Mouse (Mus musculus): ENCODE data around the gene Zbtb38. TPM values are rescaled to one million over a fixed set of nuclear protein-coding genes. Genes with fewer than 3 reads are reported as not detected.

The Zbtb38 gene
- total and polyA plus RNA-seq, 2 experiments, result 2.9 to 12.4 TPM

- Histone ChIP-seq H3K4me1 (ENCODE audit: control insufficient read depth, insufficient read depth, low read length) (peaks cover 12% of the 10 kb centered on the region; the same call in 1 of the 2 replicates), H3K27ac (replicated peaks; ENCODE audit: insufficient read depth, low read depth, low read length) (no peak overlapping the region), H3K79me2 (ENCODE audit: control insufficient read depth, insufficient read depth, low read length) (peaks cover 5% of the 10 kb centered on the region; the same call in 1 of the 2 replicates), H3K36me3 (ENCODE audit: control insufficient read depth, insufficient read depth, low read length) (no peaks in the 10 kb centered on the region; the same call in 1 of the 2 replicates), H3K4me3 (ENCODE audit: insufficient read depth, low read depth, low read length) (no peak overlapping the region), H3K27me3 (ENCODE audit: control insufficient read depth, insufficient read depth, low read length) (no peaks in the 10 kb centered on the region), H3K9ac (ENCODE audit: low read depth, low read length) (no peak overlapping the region)
- TF ChIP-seq CTCF (IDR thresholded peaks at IDR 0.05; ENCODE audit: low read depth, low read length) (no peak), POLR2A (IDR thresholded peaks at IDR 0.05; ENCODE audit: extremely low read depth, insufficient read depth, low read length) (no peak)
- DNase-seq (ENCODE audit: extremely low read depth, low read depth, low spot score), result no peak
- WGBS, result 84% methylated on average over 6 of the region's 6 CpGs
Measured at GRCm38 (mm10) chr9:96723650-96724049, 29.0 kb downstream of the Zbtb38 start.

DNA sequence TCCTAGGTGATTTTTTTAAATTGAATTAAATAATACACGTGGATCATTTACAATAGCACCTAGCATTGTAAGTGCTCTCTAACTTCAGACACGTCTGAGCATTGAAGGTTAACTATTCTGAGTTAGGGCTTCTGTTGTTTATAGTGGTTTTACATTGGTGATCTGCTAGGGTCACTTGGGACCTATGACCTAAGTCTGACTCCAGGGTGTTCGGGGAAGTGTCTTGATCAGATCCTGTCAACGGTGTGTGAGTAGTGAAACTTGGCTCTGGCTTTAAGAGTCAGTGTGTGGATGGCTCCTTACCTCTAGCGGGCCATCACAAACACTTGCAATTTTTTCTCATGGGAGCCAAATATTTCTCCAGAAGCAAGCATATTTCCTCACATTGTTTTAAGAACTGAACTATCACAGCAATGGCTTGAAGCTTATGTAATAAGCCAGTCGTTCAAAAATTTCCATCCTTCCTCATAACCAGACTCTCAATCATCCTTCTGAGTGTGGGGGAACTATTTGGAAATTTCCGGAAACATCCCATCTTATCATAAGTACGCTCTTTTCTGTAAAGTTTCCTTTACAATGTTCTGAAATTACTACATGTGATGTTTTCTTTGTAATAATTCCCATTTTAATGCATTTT lies 31.4 kb downstream of the Zbtb38 start:
- peaks cover 18% of the 10 kb centered on the region; the same call in 1 of the 2 replicates for H3K79me2 ChIP-seq (ENCODE audit: control insufficient read depth, insufficient read depth, low read length)
- DNase-seq (ENCODE audit: extremely low read depth, low read depth, low spot score), result no peak
- TF ChIP-seq CTCF (IDR thresholded peaks at IDR 0.05; ENCODE audit: low read depth, low read length) (no peak), POLR2A (IDR thresholded peaks at IDR 0.05; ENCODE audit: extremely low read depth, insufficient read depth, low read length) (no peak)
- H3K27ac ChIP-seq (replicated peaks; ENCODE audit: insufficient read depth, low read depth, low read length), result no peak overlapping the region
- H3K4me3 ChIP-seq (ENCODE audit: insufficient read depth, low read depth, low read length), result no peak overlapping the region
- no peaks in the 10 kb centered on the region for H3K27me3 ChIP-seq (ENCODE audit: control insufficient read depth, insufficient read depth, low read length)
- WGBS, result 76% methylated on average over 8 of the region's 8 CpGs
- H3K9ac ChIP-seq (ENCODE audit: low read depth, low read length), result no peak overlapping the region
- peaks cover 12% of the 10 kb centered on the region for H3K4me1 ChIP-seq (ENCODE audit: control insufficient read depth, insufficient read depth, low read length)
- peaks cover 6% of the 10 kb centered on the region; the same call in 1 of the 2 replicates for H3K36me3 ChIP-seq (ENCODE audit: control insufficient read depth, insufficient read depth, low read length)

DNA sequence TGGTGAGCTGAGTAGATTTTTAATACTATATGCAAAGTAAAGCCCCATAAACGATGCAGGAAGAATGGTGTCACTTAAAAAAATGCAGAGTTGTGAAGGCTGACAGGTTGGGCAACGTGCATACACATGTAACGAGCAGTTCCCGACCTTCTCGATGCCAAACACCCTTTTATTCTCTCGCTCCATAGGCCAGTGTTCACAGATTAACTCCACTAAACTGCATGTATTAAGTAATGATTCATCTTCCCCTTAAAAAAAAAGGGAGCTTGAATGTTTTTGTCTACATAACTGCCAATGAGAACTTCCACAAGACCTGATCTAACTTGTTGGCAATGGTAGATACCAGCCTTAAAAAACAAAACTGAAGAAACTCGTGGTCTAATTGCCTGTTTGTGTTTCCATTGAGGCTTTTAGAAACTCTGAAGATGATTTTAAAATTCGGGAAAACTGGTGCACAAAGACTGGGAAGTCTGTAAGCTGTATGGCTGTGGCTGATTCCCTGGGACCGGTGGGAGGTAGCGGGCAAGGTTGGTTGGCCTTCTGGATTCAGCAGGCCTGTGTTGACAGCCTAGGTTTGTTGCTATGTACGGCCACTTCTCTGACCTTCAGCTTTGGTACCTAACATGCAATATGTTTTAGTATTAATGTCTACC lies 32.0 kb downstream of the Zbtb38 start:
- 31% methylated on average over 11 of the region's 11 CpGs for WGBS
- Histone ChIP-seq H3K9ac (ENCODE audit: low read depth, low read length) (no peak overlapping the region), H3K79me2 (ENCODE audit: control insufficient read depth, insufficient read depth, low read length) (peaks cover 18% of the 10 kb centered on the region; the same call in 1 of the 2 replicates), H3K4me3 (ENCODE audit: insufficient read depth, low read depth, low read length) (0 out of 2 replicates have a peak overlapping the region, but pooled peaks have one; percentile 100), H3K36me3 (ENCODE audit: control insufficient read depth, insufficient read depth, low read length) (peaks cover 9% of the 10 kb centered on the region; the same call in 1 of the 2 replicates), H3K27me3 (ENCODE audit: control insufficient read depth, insufficient read depth, low read length) (no peaks in the 10 kb centered on the region), H3K4me1 (ENCODE audit: control insufficient read depth, insufficient read depth, low read length) (peaks cover 12% of the 10 kb centered on the region), H3K27ac (replicated peaks; ENCODE audit: insufficient read depth, low read depth, low read length) (no peak overlapping the region)
- peak; percentile 70 for DNase-seq (ENCODE audit: extremely low read depth, low read depth, low spot score)
- TF ChIP-seq CTCF (IDR thresholded peaks at IDR 0.05; ENCODE audit: low read depth, low read length), result no peak
- no peak for TF ChIP-seq POLR2A (IDR thresholded peaks at IDR 0.05; ENCODE audit: extremely low read depth, insufficient read depth, low read length)

DNA sequence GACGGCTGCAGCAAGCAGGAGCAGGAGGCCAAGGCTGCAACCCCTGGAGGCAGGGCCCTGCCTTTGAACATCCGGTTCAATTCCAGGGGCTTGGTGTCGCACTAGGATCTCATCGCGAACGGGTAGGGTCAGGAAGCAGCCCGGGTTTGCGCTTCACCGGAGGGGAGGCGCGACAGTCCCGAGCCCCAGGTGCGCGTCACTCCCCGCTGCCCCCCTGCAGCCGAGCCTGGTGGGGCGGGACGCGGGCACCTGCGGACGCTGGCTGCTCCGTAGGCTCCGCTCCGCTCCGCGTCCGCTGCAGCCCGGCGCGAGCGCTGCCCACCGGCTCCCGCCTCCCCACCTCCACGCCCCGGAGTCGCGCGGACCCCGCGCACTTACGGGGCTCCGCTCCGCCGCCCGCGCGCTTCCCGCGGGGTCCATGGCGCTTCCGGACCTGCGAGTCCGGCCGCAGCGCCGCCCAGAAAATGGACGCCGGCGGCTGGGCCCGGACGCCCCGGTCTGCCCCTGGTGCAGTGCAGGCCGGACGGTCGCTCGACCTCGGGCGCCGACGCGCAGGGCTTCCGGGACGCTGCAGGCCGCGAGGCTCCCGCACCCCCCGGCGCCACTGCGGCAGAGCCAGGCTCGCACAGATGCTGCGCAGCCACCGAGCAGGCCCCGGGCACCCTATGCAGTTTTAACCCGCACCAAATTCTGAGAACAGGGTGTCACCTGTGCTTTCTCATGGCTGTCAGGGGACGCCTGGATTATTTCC lies 33.0 kb downstream of the Zbtb38 start:
- H3K27me3 ChIP-seq (ENCODE audit: control insufficient read depth, insufficient read depth, low read length), result no peaks in the 10 kb centered on the region
- peaks cover 9% of the 10 kb centered on the region; the same call in 1 of the 2 replicates for H3K36me3 ChIP-seq (ENCODE audit: control insufficient read depth, insufficient read depth, low read length)
- DNase-seq (ENCODE audit: extremely low read depth, low read depth, low spot score), result peak; percentile 82
- WGBS, result 2% methylated on average over 85 of the region's 85 CpGs
- peak overlapping the region; percentile 99 for H3K27ac ChIP-seq (replicated peaks; ENCODE audit: insufficient read depth, low read depth, low read length)
- 0 out of 2 replicates have a peak, but pooled peaks have one; percentile 4 for TF ChIP-seq CTCF (IDR thresholded peaks at IDR 0.05; ENCODE audit: low read depth, low read length)
- TF ChIP-seq POLR2A (IDR thresholded peaks at IDR 0.05; ENCODE audit: extremely low read depth, insufficient read depth, low read length), result peak; percentile 61
- peak overlapping the region; percentile 100 for H3K4me3 ChIP-seq (ENCODE audit: insufficient read depth, low read depth, low read length)
- peaks cover 19% of the 10 kb centered on the region; the same call in 1 of the 2 replicates for H3K79me2 ChIP-seq (ENCODE audit: control insufficient read depth, insufficient read depth, low read length)
- H3K4me1 ChIP-seq (ENCODE audit: control insufficient read depth, insufficient read depth, low read length), result peaks cover 12% of the 10 kb centered on the region
- H3K9ac ChIP-seq (ENCODE audit: low read depth, low read length), result peak overlapping the region; percentile 100

GRCm38 (mm10) chr9:96718888-96719287 lies 33.7 kb downstream of the Zbtb38 start:
- peaks cover 9% of the 10 kb centered on the region; the same call in 1 of the 2 replicates for H3K36me3 ChIP-seq (ENCODE audit: control insufficient read depth, insufficient read depth, low read length)
- H3K4me3 ChIP-seq (ENCODE audit: insufficient read depth, low read depth, low read length), result peak overlapping the region; percentile 100
- H3K79me2 ChIP-seq (ENCODE audit: control insufficient read depth, insufficient read depth, low read length), result peaks cover 26% of the 10 kb centered on the region; the same call in 1 of the 2 replicates
- H3K27me3 ChIP-seq (ENCODE audit: control insufficient read depth, insufficient read depth, low read length), result no peaks in the 10 kb centered on the region
- peak overlapping the region; percentile 100 for H3K9ac ChIP-seq (ENCODE audit: low read depth, low read length)
- TF ChIP-seq CTCF (IDR thresholded peaks at IDR 0.05; ENCODE audit: low read depth, low read length) (no peak), POLR2A (IDR thresholded peaks at IDR 0.05; ENCODE audit: extremely low read depth, insufficient read depth, low read length) (no peak)
- DNase-seq (ENCODE audit: extremely low read depth, low read depth, low spot score), result no peak
- WGBS, result 17% methylated on average over 10 of the region's 10 CpGs
- H3K27ac ChIP-seq (replicated peaks; ENCODE audit: insufficient read depth, low read depth, low read length), result peak overlapping the region; percentile 99
- peaks cover 16% of the 10 kb centered on the region for H3K4me1 ChIP-seq (ENCODE audit: control insufficient read depth, insufficient read depth, low read length)

Data from liver, adult 2 months (tissue).